Mouse (Mus musculus): ENCODE measurements around the gene Patl2. TPM values are rescaled to one million over a fixed set of nuclear protein-coding genes. Genes with fewer than 3 reads are reported as not detected.

Patl2 gene
- total and polyA plus RNA-seq, 2 experiments from 2014 or later, result not detected

DNA sequence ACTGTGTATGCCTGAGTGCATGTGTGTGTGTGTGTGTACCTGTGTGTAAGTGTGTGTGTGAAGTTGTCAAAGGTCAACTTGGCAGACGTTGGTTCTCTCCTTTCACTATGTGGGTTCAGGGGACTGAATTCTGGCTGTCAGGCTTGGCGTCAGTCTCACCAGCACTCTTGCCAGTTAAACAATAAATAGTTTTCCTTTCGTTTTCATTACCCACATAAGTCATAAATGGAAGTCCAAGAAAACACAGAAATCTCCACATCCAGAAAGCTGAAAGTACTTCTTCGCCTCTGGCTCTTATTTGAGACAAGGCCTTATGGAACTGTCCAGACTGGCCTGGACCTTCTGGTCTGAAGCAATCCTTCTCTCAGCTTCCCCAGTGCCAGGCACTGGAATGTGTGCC, 40.2 kb downstream of the Patl2 start:
- Histone ChIP-seq H3K36me3 (ENCODE audit: insufficient read depth) (no peaks in the 10 kb centered on the region), H3K27ac (ENCODE audit: low read depth, low read length) (no peak overlapping the region), H3K27me3 (ENCODE audit: insufficient read depth, low read length) (no peaks in the 10 kb centered on the region), H3K4me3 (ENCODE audit: low read depth, low read length) (no peak overlapping the region), H3K9ac (no peak overlapping the region), H3K9me3 (ENCODE audit: low read length) (no peaks in the 10 kb centered on the region), H3K4me2 (ENCODE audit: low read depth) (no peak overlapping the region), H3K4me1 (ENCODE audit: insufficient read depth) (no peaks in the 10 kb centered on the region)
- WGBS, result 62% methylated on average over 4 of the region's 4 CpGs
- no peak for ATAC-seq
- no peak for DNase-seq
- TF ChIP-seq CTCF (IDR thresholded peaks at IDR 0.05; ENCODE audit: low read depth), result no peak

DNA sequence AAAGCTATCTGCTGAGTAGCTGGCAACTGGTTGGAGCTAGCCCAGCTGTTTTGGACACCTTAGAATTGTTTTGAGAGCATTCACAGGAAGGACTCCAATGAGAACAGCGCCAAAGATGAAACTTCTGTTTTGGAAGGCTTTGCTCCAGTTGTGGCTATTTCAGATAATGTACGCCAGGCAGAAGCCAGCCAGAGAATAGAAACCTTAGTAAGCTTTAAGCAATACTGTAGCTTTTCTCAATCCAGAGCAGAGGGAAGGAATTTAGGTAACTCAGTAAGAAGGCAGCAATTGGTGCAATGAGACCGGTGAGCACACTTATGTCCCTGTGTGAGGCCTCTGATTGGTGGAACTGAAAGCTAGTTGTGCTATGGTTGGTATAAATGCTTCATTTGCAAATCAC, 42.9 kb downstream of the Patl2 start:
- no peaks in the 10 kb centered on the region for H3K4me1 ChIP-seq (ENCODE audit: insufficient read depth)
- no peak overlapping the region for H3K4me2 ChIP-seq (ENCODE audit: low read depth)
- H3K36me3 ChIP-seq (ENCODE audit: insufficient read depth), result no peaks in the 10 kb centered on the region
- H3K9me3 ChIP-seq (ENCODE audit: low read length), result no peaks in the 10 kb centered on the region
- ATAC-seq, result no peak
- TF ChIP-seq CTCF (IDR thresholded peaks at IDR 0.05; ENCODE audit: low read depth), result no peak
- H3K9ac ChIP-seq, result no peak overlapping the region
- WGBS, result 95% methylated on average over 3 of the region's 3 CpGs
- no peak overlapping the region for H3K27ac ChIP-seq (ENCODE audit: low read depth, low read length)
- H3K4me3 ChIP-seq (ENCODE audit: low read depth, low read length), result no peak overlapping the region
- DNase-seq, result no peak
- H3K27me3 ChIP-seq (ENCODE audit: insufficient read depth, low read length), result no peaks in the 10 kb centered on the region

DNA sequence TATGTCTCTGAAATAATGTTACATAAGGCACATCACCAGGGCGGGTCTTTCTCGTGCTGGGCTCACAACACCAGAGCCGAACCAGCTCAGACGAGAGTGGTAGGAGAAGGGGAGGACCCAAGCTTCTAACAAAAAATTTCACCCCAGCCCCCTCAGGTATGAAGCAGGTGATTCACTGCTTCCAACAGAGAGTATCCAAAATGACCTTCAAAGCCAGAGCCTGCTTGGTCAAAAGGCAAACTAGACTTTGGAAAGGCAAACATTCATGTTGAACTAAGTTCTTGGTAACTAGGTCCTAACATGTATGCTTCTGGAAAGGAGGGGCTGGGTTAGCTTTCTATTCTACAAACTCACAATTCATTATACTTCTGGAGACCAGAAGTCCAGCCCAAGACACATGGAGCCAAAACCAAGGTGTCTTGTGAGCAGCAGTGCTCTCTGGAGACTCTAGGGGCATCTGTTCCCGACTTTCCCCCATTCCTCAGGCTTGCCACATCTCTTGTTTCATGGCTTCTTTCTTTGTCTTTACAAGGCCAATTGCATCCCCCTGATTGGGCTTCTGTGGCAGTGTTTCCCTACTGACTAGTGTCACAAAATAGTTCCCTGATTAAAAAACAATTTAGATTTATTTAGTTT, 44.5 kb downstream of the Patl2 start:
- Histone ChIP-seq H3K4me1 (ENCODE audit: insufficient read depth) (no peaks in the 10 kb centered on the region), H3K9ac (no peak overlapping the region), H3K4me3 (ENCODE audit: low read depth, low read length) (no peak overlapping the region), H3K27me3 (ENCODE audit: insufficient read depth, low read length) (no peaks in the 10 kb centered on the region), H3K27ac (ENCODE audit: low read depth, low read length) (no peak overlapping the region), H3K4me2 (ENCODE audit: low read depth) (no peak overlapping the region), H3K36me3 (ENCODE audit: insufficient read depth) (no peaks in the 10 kb centered on the region), H3K9me3 (ENCODE audit: low read length) (no peaks in the 10 kb centered on the region)
- WGBS, result 76% methylated on average over 5 of the region's 5 CpGs
- DNase-seq, result no peak
- TF ChIP-seq CTCF (IDR thresholded peaks at IDR 0.05; ENCODE audit: low read depth), result no peak
- peak; percentile 36; the same call in 1 of the 2 replicates for ATAC-seq

DNA sequence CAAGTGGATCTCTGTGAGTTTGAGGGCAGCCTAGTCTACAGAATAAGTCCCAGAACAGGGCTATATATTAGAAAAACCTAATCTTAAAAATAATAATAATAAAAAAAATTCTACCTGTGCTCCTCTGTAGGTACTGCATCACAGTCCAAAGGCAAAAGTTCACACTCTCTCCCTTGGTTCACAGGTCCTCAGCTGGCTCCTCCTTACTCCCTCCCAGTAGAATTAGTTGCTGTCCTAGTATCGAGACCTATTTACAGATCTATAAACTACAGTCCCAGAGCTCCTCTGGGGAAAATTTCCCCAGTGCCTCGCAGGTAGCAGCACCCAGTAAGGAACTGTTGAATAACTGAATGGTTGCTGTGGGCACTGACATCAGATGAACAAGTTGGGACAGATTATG, 45.2 kb downstream of the Patl2 start:
- Histone ChIP-seq H3K9me3 (ENCODE audit: low read length) (no peaks in the 10 kb centered on the region), H3K4me3 (ENCODE audit: low read depth, low read length) (no peak overlapping the region), H3K27ac (ENCODE audit: low read depth, low read length) (no peak overlapping the region), H3K9ac (no peak overlapping the region), H3K4me2 (ENCODE audit: low read depth) (no peak overlapping the region), H3K4me1 (ENCODE audit: insufficient read depth) (no peaks in the 10 kb centered on the region), H3K27me3 (ENCODE audit: insufficient read depth, low read length) (no peaks in the 10 kb centered on the region), H3K36me3 (ENCODE audit: insufficient read depth) (no peaks in the 10 kb centered on the region)
- ATAC-seq, result no peak
- no peak for DNase-seq
- TF ChIP-seq CTCF (IDR thresholded peaks at IDR 0.05; ENCODE audit: low read depth), result no peak
- WGBS, result 80% methylated on average over 2 of the region's 2 CpGs

DNA sequence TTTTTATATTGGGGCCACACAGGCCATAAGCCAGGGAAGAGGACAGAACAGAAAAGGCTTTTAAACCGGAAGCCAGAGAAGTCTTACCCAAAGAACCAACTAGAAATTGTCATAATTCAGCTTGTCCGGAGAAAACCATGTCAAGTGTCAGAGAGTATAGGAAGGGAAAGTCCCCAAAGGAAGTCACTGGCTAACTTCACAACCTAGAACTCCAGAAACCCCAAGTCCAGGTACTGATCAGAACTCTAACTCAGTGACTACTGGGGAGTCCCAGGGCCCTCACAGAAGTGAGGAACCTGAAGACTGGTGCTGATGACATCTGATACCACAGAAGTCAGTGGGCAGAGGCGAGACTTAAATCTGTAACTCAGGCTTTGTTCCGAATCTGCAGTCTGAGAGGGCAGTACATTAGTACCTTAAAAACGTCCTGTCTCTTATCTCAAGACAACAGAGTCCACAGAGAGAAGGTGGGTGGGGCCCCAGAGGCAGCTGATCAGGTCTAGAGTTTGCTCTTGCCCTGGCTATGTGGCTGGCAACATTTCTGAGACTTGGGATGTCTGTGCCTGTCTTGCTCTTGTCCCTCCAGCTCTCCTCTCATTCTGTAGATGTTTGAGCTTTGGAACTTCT, 48.0 kb downstream of the Patl2 start:
- no peak for TF ChIP-seq CTCF (IDR thresholded peaks at IDR 0.05; ENCODE audit: low read depth)
- 72% methylated on average over 5 of the region's 5 CpGs for WGBS
- no peak overlapping the region for H3K4me2 ChIP-seq (ENCODE audit: low read depth)
- no peaks in the 10 kb centered on the region for H3K4me1 ChIP-seq (ENCODE audit: insufficient read depth)
- H3K36me3 ChIP-seq (ENCODE audit: insufficient read depth), result no peaks in the 10 kb centered on the region
- DNase-seq (no peak), ATAC-seq (no peak)
- no peaks in the 10 kb centered on the region for H3K27me3 ChIP-seq (ENCODE audit: insufficient read depth, low read length)
- H3K9ac ChIP-seq, result no peak overlapping the region
- no peak overlapping the region for H3K27ac ChIP-seq (ENCODE audit: low read depth, low read length)
- no peaks in the 10 kb centered on the region for H3K9me3 ChIP-seq (ENCODE audit: low read length)
- H3K4me3 ChIP-seq (ENCODE audit: low read depth, low read length), result no peak overlapping the region

DNA sequence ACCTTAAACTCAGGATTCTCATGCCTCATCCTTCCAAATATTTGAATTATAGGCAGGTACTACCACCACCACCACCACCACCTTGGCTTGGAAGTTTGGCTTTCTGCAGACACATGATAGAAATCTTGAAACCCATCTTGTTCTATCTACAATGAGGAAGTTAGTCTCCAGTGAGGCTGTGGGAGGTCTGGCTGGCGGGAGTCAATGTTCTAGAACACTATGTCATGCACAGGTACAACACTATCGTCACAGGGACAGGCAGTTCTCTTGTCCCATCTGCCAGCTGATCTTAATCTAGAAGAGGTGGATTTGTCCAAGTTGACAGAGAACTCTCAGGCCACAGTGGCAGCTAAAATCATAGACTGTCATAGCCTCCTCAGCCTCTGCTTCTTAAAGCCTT, 53.4 kb downstream of the Patl2 start:
- WGBS, result 73% methylated on average over 2 of the region's 2 CpGs
- H3K9me3 ChIP-seq (ENCODE audit: low read length), result no peaks in the 10 kb centered on the region
- no peaks in the 10 kb centered on the region for H3K36me3 ChIP-seq (ENCODE audit: insufficient read depth)
- no peak for TF ChIP-seq CTCF (IDR thresholded peaks at IDR 0.05; ENCODE audit: low read depth)
- H3K4me1 ChIP-seq (ENCODE audit: insufficient read depth), result no peaks in the 10 kb centered on the region
- H3K27ac ChIP-seq (ENCODE audit: low read depth, low read length), result no peak overlapping the region
- DNase-seq (no peak), ATAC-seq (no peak)
- no peak overlapping the region for H3K9ac ChIP-seq
- H3K4me3 ChIP-seq (ENCODE audit: low read depth, low read length), result no peak overlapping the region
- H3K4me2 ChIP-seq (ENCODE audit: low read depth), result no peak overlapping the region
- no peaks in the 10 kb centered on the region for H3K27me3 ChIP-seq (ENCODE audit: insufficient read depth, low read length)

DNA sequence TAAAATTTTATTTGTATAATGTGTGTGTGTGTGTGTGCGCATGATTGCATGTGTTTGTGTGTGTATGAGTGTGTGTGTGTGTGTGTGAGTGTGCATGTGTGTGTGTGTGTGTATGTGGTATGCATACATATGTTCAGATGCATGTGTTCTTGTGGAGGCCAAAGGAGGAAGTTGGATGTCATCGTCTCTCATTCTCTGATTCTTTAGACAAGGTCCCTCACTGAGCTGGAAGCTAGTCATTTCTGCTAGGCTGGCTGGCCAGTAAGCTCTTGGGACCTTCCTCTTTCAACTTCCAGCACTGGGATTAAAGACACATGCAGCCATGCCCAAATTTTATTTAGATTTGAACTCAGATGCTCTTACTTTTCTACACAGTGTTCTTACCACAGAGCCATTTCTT, 53.9 kb downstream of the Patl2 start:
- H3K4me2 ChIP-seq (ENCODE audit: low read depth), result no peak overlapping the region
- no peak overlapping the region for H3K9ac ChIP-seq
- no peaks in the 10 kb centered on the region for H3K4me1 ChIP-seq (ENCODE audit: insufficient read depth)
- H3K36me3 ChIP-seq (ENCODE audit: insufficient read depth), result no peaks in the 10 kb centered on the region
- H3K9me3 ChIP-seq (ENCODE audit: low read length), result no peaks in the 10 kb centered on the region
- no peak for DNase-seq
- ATAC-seq, result no peak
- no peak overlapping the region for H3K27ac ChIP-seq (ENCODE audit: low read depth, low read length)
- no peaks in the 10 kb centered on the region for H3K27me3 ChIP-seq (ENCODE audit: insufficient read depth, low read length)
- TF ChIP-seq CTCF (IDR thresholded peaks at IDR 0.05; ENCODE audit: low read depth), result no peak
- no peak overlapping the region for H3K4me3 ChIP-seq (ENCODE audit: low read depth, low read length)
- 94% methylated on average over 2 of the region's 2 CpGs for WGBS

Data from forebrain, postnatal 0 days (tissue).